Mouse (Mus musculus) cerebellum, postnatal 4 days (tissue): ENCODE results near the gene Aen.

ENCODE experiments used
- DNase-seq, 2 experiments: peaks; one replicate each; pipeline ENCODE4 v3.0.0; 2022; ENCODE audit warnings: low spot score in 2 of 2, mixed read lengths in 1 of 2

Gene Aen

DNA sequence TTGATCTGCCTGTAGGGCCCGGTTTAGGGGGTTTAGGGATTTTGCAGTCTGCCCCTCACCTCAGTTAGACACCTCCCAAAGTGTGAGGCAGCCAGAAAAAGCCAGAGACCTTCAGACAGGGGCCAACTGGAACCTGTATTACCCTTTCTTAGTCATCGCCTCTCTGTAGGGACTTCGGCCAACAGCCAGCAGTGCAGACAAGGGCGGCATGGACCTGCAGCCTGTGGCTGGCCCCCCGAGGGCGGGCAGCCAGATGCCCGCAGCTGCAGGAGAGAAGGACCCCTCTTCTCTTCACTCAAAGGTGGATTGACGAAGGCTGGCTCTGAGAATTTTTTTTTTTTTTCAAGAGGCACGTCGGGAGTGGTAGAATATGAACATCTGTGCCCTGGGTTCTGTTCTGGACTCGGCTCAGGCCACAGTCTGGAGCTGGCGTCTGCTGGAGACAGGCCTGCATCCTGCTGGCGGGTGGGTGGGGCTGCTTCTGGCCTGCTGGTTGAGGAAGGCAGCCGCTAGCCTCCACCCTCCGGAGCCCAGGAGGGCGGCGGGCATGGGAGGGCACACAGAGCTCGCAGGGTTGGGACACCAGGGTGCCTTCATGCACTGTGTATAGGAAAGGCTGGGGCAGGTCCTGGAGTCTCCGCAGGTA is 43.4 kb downstream of the Aen start:
- no peak for DNase-seq

DNA sequence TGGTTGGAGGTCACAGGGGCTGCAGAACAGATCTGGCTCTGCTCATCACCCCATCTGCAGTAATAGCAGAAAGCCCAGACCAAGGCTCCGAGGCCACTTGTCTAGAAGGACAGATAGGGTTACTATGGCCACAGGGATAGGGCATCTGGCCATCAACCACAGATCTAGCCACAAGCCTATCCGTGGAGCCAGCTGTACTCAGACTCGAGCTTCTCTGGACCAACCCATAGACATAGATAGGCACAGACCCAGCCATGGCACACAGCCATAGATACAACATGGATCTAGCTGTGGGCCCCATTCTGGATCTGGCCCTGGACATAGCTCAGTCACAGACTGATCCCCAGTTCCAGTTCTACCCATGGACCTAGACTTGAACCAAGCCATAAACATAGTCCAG is 45.3 kb downstream of the Aen start:
- DNase-seq = no peak

DNA sequence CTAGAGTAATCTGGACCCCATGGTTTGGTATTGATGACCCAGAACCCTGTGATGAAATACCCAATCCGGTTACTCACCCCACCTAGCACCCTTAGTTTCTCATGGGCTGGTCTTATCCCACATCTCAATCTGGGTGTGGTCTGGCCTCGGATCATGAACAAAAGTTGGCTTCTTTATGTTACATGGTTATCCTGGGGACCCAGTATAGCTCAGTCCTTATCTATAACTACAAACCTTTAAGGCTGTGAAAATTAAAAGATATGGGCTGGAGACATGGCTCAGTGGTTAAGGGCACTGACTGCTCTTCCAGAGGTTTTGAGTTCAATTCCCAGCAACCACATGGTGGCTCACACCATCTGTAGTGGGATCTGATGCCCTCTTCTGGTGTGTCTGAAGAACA is 46.9 kb downstream of the Aen start:
- no peak for DNase-seq

DNA sequence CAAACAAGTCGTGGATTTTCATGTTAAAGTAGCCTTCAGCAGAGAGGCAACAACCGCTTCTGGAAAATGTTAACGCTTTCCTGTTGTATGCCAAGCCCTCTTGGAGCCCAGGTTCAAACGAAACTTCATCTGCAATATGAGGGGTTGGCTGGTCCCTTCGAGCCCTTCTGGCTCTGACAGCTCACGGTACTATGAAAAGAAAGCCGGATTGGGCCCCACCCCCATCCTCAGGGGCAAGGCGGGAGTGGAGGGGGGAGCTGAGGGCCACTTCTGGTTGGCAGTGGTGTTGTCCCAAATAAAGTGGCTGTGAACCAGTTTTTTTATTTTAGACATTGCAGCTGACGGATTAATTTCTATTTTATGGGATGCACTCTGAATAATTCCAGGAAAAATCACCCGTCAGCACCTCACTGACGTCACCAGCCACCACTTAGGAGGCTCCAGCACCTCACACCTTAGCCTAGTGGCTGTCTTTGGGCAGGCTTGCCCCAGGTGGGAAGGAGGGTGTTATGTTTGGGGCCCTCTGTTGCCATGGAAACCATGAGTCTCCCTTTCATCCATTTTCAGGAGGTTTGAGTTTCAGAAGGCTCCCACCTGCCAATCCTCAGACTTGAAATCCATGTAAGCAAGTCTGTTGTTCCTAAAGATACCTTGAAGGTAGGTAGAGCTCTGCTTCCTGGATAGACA is 58.4 kb downstream of the Aen start:
- DNase-seq = no peak

DNA sequence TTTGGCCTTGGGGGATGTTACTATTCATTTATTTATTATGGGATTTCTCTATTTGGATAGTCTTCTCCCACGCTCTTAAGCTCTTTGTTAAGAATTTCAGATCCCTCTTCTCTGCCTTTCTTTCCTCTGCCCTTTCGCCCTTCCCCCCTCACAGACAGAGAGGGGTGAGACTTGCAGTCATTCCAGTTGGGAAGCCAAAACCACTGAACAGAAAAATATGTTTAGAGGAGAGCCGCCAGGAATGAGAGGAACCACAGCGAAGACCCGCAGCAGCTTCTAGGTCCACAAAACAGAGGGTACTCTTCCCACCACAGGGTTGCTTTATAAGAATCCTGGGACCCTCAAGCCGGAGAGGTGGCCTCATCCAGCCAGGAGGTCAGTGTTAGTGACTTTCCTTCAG is 59.0 kb downstream of the Aen start:
- DNase-seq = no peak

DNA sequence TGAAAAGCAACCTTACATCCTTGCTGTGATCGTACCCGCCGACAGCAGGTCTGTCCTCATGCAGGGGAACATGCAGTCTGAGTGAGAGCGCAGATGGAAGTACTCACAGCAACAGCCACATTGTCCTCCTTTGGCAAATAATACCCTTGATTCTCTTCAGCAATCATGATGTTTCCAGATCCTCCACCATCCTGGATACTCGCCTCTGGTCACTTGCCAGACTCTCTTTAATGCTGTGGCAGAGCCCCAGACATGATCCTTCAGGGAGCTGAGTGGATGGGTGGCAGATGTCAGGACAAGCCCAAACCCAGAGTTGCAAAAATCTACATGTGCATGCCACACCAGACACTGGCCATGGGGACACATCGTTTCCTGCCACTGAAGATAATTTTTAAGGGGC is 59.4 kb downstream of the Aen start:
- peak in 1 of 2 experiments; percentile 46 for DNase-seq

DNA sequence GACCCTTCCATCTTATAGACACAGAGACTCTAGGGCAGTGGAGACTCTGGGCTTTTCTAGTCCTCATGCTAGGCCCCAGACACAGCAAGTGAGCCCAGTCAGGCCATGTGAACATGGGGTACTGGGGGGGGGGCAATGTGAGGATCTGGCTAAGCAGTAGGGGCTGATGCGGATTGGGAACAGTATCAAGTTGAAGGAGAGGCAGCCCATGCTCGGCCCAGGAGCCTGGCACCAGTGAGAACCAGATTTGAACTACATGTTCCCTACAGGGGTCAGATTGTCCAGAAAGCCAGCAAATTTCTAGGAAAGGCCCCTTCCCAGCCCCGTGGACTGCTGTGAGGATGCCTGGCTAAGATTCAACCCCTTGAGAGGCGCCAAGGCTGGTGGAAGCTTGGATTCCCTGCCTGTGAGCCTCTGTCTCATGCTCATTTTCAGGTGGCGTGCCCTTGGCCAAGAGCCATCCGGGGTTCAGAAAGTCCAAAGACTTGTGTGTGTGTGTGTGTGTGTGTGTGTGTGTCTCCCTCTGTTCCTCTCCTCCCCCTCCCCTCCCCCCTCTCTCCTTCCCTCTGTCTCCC is 62.9 kb downstream of the Aen start:
- DNase-seq = peak in 1 of 2 experiments; percentile 56
